Mouse (Mus musculus): Measurements from ENCODE around the gene Cd200r1. TPM values are rescaled to one million over a fixed set of nuclear protein-coding genes. Genes with fewer than 3 reads are reported as not detected.
"Not testable (repeated sequence)": the region's sequence is repeated elsewhere in the genome, so short reads cannot be mapped to it uniquely, and the experiment has no call there.

Cd200r1 gene
- polyA plus RNA-seq, 1 experiment from 2014 or later: 1.6 TPM

DNA sequence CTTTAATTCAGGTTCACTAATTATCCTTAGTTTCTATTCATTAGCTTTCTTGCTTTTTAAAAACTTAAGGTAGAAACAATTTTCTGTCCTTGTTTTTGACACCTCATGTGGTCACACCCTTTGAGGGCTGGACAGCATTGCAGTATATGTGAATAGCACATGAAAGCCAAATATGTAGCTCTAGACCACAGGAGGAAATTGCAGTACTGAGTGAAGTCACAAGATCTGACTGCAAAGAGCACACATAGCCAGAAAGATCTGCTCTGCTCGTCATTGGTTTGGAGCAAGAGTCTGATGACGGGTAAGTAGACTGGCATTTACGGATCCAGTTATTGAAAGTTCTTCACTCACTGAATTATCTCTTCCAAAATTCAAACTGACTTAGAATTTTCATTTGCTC lies 46.0 kb downstream of the Cd200r1 start, which contains the start of gene Cd200r4:
Cd200r4 (plus strand) TSS at position 190 of the 400 bp plus-strand sequence.
- no peak for ATAC-seq (ENCODE audit: insufficient number of reproducible peaks, low FRiP score, low TSS enrichment, low read depth)
- H3K27ac ChIP-seq (replicated peaks): no peak within 1 kb of the TSS
- H3K9me3 ChIP-seq (replicated peaks): no peaks in the 10 kb centered on the region
- no peak within 1 kb of the TSS for H3K9ac ChIP-seq
- no peaks in the 10 kb centered on the region for H3K4me1 ChIP-seq
- H3K36me3 ChIP-seq: no peaks in the 10 kb centered on the region
- H3K27me3 ChIP-seq: no peaks in the 10 kb centered on the region
- H3K4me3 ChIP-seq (replicated peaks): no peak within 1 kb of the TSS
- no peak within 1 kb of the TSS for H3K4me2 ChIP-seq (replicated peaks)
- 87% methylated on average over 3 of the region's 3 CpGs for WGBS

- 81% methylated on average over 6 of the region's 6 CpGs for WGBS
- H3K4me3 ChIP-seq (replicated peaks): no peak overlapping the region
- no peak overlapping the region for H3K27ac ChIP-seq (replicated peaks)
- H3K9me3 ChIP-seq (replicated peaks): no peaks in the 10 kb centered on the region
- no peak overlapping the region for H3K4me2 ChIP-seq (replicated peaks)
- no peaks in the 10 kb centered on the region for H3K27me3 ChIP-seq
- H3K9ac ChIP-seq: no peak overlapping the region
- no peak for ATAC-seq (ENCODE audit: insufficient number of reproducible peaks, low FRiP score, low TSS enrichment, low read depth)
- H3K36me3 ChIP-seq: no peaks in the 10 kb centered on the region
- H3K4me1 ChIP-seq: no peaks in the 10 kb centered on the region
These were observed 47.0 kb downstream of the Cd200r1 start for GRCm38 (mm10) chr16:44812468-44813065.

DNA sequence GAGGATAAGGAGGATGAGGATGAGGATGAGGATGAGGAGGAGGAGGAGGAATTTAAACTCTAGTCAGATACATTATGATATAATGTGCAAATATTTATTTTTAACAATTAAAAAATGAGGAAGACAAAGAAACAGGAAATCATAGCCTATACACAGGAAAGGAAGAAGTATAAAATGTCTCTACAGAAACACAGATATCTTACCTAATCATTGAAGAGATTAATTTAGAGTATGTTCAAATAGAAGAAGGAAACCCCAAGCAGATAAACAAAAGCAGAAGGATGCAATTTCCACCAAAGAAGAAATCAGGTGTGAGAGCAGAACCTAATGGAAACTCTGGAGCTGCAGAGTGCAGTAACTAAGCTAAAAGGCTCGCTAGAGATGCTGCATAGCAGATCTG lies 52.5 kb downstream of the Cd200r1 start:
- H3K4me3 ChIP-seq (replicated peaks): no peak overlapping the region
- H3K4me1 ChIP-seq: no peaks in the 10 kb centered on the region
- H3K4me2 ChIP-seq (replicated peaks): no peak overlapping the region
- H3K36me3 ChIP-seq: no peaks in the 10 kb centered on the region
- no peaks in the 10 kb centered on the region for H3K27me3 ChIP-seq
- no peak overlapping the region for H3K27ac ChIP-seq (replicated peaks)
- 42% methylated on average over 1 of the region's 1 CpGs for WGBS
- no peaks in the 10 kb centered on the region for H3K9me3 ChIP-seq (replicated peaks)
- H3K9ac ChIP-seq: no peak overlapping the region
- ATAC-seq (ENCODE audit: insufficient number of reproducible peaks, low FRiP score, low TSS enrichment, low read depth): no peak

DNA sequence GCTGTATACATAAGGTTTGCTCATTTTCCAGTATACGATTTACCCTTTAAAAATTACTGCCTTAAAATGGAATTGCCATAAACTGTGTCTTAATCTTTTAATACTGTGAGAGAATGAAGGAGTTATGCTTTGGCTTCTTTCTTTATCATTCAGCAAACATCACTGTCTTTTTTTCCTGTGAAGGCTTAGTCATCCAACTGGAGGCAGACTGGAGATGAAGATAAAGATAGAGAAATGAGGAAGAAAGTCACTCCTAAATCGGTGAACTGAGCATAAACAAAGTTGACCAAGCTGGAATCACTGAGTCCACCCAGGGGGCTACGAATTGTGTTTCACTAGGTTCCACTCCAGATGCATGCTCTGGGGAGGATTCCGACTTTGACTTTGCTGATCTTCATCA lies 55.0 kb downstream of the Cd200r1 start:
- no peaks in the 10 kb centered on the region for H3K36me3 ChIP-seq
- H3K9me3 ChIP-seq (replicated peaks): no peaks in the 10 kb centered on the region
- no peaks in the 10 kb centered on the region for H3K27me3 ChIP-seq
- H3K4me2 ChIP-seq (replicated peaks): no peak overlapping the region
- no peak overlapping the region for H3K9ac ChIP-seq
- WGBS: 81% methylated on average over 4 of the region's 4 CpGs
- H3K4me1 ChIP-seq: no peaks in the 10 kb centered on the region
- H3K4me3 ChIP-seq (replicated peaks): no peak overlapping the region
- no peak overlapping the region for H3K27ac ChIP-seq (replicated peaks)
- no peak for ATAC-seq (ENCODE audit: insufficient number of reproducible peaks, low FRiP score, low TSS enrichment, low read depth)

- H3K27ac ChIP-seq (replicated peaks): no peak overlapping the region
- H3K27me3 ChIP-seq: no peaks in the 10 kb centered on the region
- no peak overlapping the region for H3K9ac ChIP-seq
- 67% methylated on average over 3 of the region's 3 CpGs for WGBS
- no peak overlapping the region for H3K4me3 ChIP-seq (replicated peaks)
- H3K4me2 ChIP-seq (replicated peaks): no peak overlapping the region
- ATAC-seq (ENCODE audit: insufficient number of reproducible peaks, low FRiP score, low TSS enrichment, low read depth): no peak
- no peaks in the 10 kb centered on the region for H3K36me3 ChIP-seq
- no peaks in the 10 kb centered on the region for H3K4me1 ChIP-seq
- H3K9me3 ChIP-seq (replicated peaks): no peaks in the 10 kb centered on the region
These were observed 66.8 kb downstream of the Cd200r1 start for GRCm38 (mm10) chr16:44832286-44832685.

- H3K27ac ChIP-seq (replicated peaks); H3K4me2 ChIP-seq (replicated peaks); H3K36me3 ChIP-seq; H3K4me1 ChIP-seq; H3K27me3 ChIP-seq; H3K9ac ChIP-seq; H3K9me3 ChIP-seq (replicated peaks); ATAC-seq (ENCODE audit: insufficient number of reproducible peaks, low FRiP score, low TSS enrichment, low read depth); H3K4me3 ChIP-seq (replicated peaks): not testable (repeated sequence)
- 35% methylated on average over 2 of the region's 2 CpGs for WGBS
These were observed 67.7 kb downstream of the Cd200r1 start for GRCm38 (mm10) chr16:44833189-44833588.

Other genes starting within 250 kb of the Cd200r1 start
- gene Boc, start 206.8 kb upstream of the Cd200r1 start, polyA plus RNA-seq (2015; fragmentation: Nextera tagmentation; extraction: Ambion mirVana): 42.3 and 49.1 TPM in 2 replicates
- gene Nepro, start 41.4 kb upstream of the Cd200r1 start, polyA plus RNA-seq (2015; fragmentation: Nextera tagmentation; extraction: Ambion mirVana): 7.3 and 7.9 TPM in 2 replicates
- gene Gtpbp8, start 19.4 kb upstream of the Cd200r1 start, polyA plus RNA-seq (2015; fragmentation: Nextera tagmentation; extraction: Ambion mirVana): 21.0 and 24.7 TPM in 2 replicates
- gene Cd200r4, start 46.0 kb downstream of the Cd200r1 start, polyA plus RNA-seq (2015; fragmentation: Nextera tagmentation; extraction: Ambion mirVana): 0.63 and 1.2 TPM in 2 replicates
- gene Cd200r2, start 101.4 kb downstream of the Cd200r1 start, polyA plus RNA-seq (2015; fragmentation: Nextera tagmentation; extraction: Ambion mirVana): not detected in 2 replicates
- 2.8 and 3.3 TPM in 2 replicates for gene Cd200r3, start 177.9 kb downstream of the Cd200r1 start, polyA plus RNA-seq (2015; fragmentation: Nextera tagmentation; extraction: Ambion mirVana)

Measured in embryonic facial prominence, embryonic 15.5 days (tissue).